Mouse (Mus musculus) spleen, postnatal 36 days (tissue): ENCODE data around the gene Tmcc3.
A peak's percentile ranks its signal among the peaks of the same experiment; 100 is the strongest.
"Not testable (repeated sequence)": the region's sequence is repeated elsewhere in the genome, so short reads cannot be mapped to it uniquely, and the experiment has no call there.

ENCODE experiments used
- DNase-seq, 2 experiments: peaks; one replicate each; pipeline ENCODE4 v3.0.0; 2022; ENCODE audit warnings: low spot score in 2 of 2, mixed read lengths in 1 of 2

Tmcc3 gene

GRCm38 (mm10) chr10:94575958-94576357 lies 264.2 kb downstream of the Tmcc3 start:
- DNase-seq = peak in 1 of 2 experiments; percentile 23

GRCm38 (mm10) chr10:94578870-94579269 lies 267.1 kb downstream of the Tmcc3 start:
- DNase-seq = no peak

GRCm38 (mm10) chr10:94581384-94581783 lies 269.6 kb downstream of the Tmcc3 start:
- DNase-seq = no peak

- DNase-seq = no peak
Measured at GRCm38 (mm10) chr10:94583714-94584113, 272.0 kb downstream of the Tmcc3 start.

GRCm38 (mm10) chr10:94584851-94585359 lies 273.2 kb downstream of the Tmcc3 start:
- no peak for DNase-seq

GRCm38 (mm10) chr10:94585819-94586218 lies 274.1 kb downstream of the Tmcc3 start:
- DNase-seq = no peak

- no peak for DNase-seq
Measured at GRCm38 (mm10) chr10:94588976-94589375, 277.2 kb downstream of the Tmcc3 start.

- DNase-seq = no peak
Measured at GRCm38 (mm10) chr10:94595705-94596104, 284.0 kb downstream of the Tmcc3 start.

GRCm38 (mm10) chr10:94599846-94600245 lies 288.1 kb downstream of the Tmcc3 start:
- DNase-seq = not testable (repeated sequence)

GRCm38 (mm10) chr10:94601034-94601433 lies 289.3 kb downstream of the Tmcc3 start:
- DNase-seq = no peak

GRCm38 (mm10) chr10:94605491-94605890 lies 293.7 kb downstream of the Tmcc3 start:
- peak; percentile 82 for DNase-seq

- DNase-seq = peak; percentile 52 to 59
Measured at GRCm38 (mm10) chr10:94609309-94609777, 297.6 kb downstream of the Tmcc3 start.

- DNase-seq = no peak
Measured at GRCm38 (mm10) chr10:94611228-94611968, 299.6 kb downstream of the Tmcc3 start.

GRCm38 (mm10) chr10:94611969-94612440 lies 300.3 kb downstream of the Tmcc3 start:
- no peak for DNase-seq

- no peak for DNase-seq
Measured at GRCm38 (mm10) chr10:94619586-94619985, 307.8 kb downstream of the Tmcc3 start.

GRCm38 (mm10) chr10:94620561-94620960 lies 308.8 kb downstream of the Tmcc3 start:
- no peak for DNase-seq

GRCm38 (mm10) chr10:94621420-94622225 lies 309.9 kb downstream of the Tmcc3 start:
- DNase-seq = peak; percentile 44 to 53

- no peak for DNase-seq
Measured at GRCm38 (mm10) chr10:94622281-94622680, 310.5 kb downstream of the Tmcc3 start.

GRCm38 (mm10) chr10:94622828-94623227 lies 311.1 kb downstream of the Tmcc3 start:
- DNase-seq = no peak

- DNase-seq = peak; percentile 41 to 47
Measured at GRCm38 (mm10) chr10:94623617-94624016, 311.9 kb downstream of the Tmcc3 start.

GRCm38 (mm10) chr10:94625036-94625435 lies 313.3 kb downstream of the Tmcc3 start:
- no peak for DNase-seq

GRCm38 (mm10) chr10:94625606-94626005 lies 313.9 kb downstream of the Tmcc3 start:
- no peak for DNase-seq
